Mouse (Mus musculus): Measurements from ENCODE around the gene Lama1. TPM values are rescaled to one million over a fixed set of nuclear protein-coding genes. Genes with fewer than 3 reads are reported as not detected.

The Lama1 gene
- polyA plus RNA-seq, 1 experiment from 2014 or later: 60.4 TPM

DNA sequence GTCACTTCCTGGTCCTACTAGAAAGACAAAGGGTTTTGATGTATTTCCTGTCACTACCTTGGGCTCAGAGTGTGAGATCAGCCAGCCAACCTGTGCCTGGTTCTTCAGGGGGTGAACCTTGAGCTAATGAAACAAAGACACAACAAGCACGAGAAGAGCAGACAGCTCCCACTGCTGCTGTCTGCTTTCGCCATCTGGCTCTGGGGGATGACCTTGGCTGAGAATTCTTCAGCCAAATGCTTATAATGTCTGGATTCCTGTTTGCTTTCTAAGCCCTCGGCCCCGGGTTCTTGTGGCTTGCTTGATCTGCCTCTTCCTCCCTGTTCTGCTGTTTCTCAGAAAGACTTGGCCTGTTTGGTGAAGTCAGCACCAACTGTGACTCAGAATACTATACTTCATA lies 6.4 kb upstream of the Lama1 start:
- ATAC-seq (ENCODE audit: low FRiP score, low TSS enrichment): no peak
- H3K27ac ChIP-seq (ENCODE audit: low read depth, low read length): no peak overlapping the region
- H3K27me3 ChIP-seq (ENCODE audit: control insufficient read depth, insufficient read depth, low read length): no peaks in the 10 kb centered on the region
- no peak overlapping the region for H3K9ac ChIP-seq (ENCODE audit: low read depth, low read length)
- no peak overlapping the region for H3K4me2 ChIP-seq (replicated peaks; ENCODE audit: low read depth, low read length)
- H3K4me1 ChIP-seq (ENCODE audit: control insufficient read depth, insufficient read depth, low read length): peaks cover 2% of the 10 kb centered on the region; the same call in 1 of the 2 replicates
- no peaks in the 10 kb centered on the region for H3K9me3 ChIP-seq (ENCODE audit: control insufficient read depth, low read length)
- no peak overlapping the region for H3K4me3 ChIP-seq (ENCODE audit: low read length)
- H3K36me3 ChIP-seq (ENCODE audit: control insufficient read depth, insufficient read depth, low read length): no peaks in the 10 kb centered on the region
- WGBS: 40% methylated on average over 4 of the region's 4 CpGs

GRCm38 (mm10) chr17:67692651-67693050 lies 4.4 kb upstream of the Lama1 start:
- H3K4me2 ChIP-seq (replicated peaks; ENCODE audit: low read depth, low read length): no peak overlapping the region
- peaks cover 5% of the 10 kb centered on the region; the same call in 1 of the 2 replicates for H3K4me1 ChIP-seq (ENCODE audit: control insufficient read depth, insufficient read depth, low read length)
- H3K9ac ChIP-seq (ENCODE audit: low read depth, low read length): no peak overlapping the region
- no peaks in the 10 kb centered on the region for H3K9me3 ChIP-seq (ENCODE audit: control insufficient read depth, low read length)
- H3K36me3 ChIP-seq (ENCODE audit: control insufficient read depth, insufficient read depth, low read length): no peaks in the 10 kb centered on the region
- H3K27ac ChIP-seq (ENCODE audit: low read depth, low read length): no peak overlapping the region
- no peak overlapping the region for H3K4me3 ChIP-seq (ENCODE audit: low read length)
- WGBS: 43% methylated on average over 2 of the region's 2 CpGs
- no peak for ATAC-seq (ENCODE audit: low FRiP score, low TSS enrichment)
- H3K27me3 ChIP-seq (ENCODE audit: control insufficient read depth, insufficient read depth, low read length): no peaks in the 10 kb centered on the region

- Histone ChIP-seq H3K4me3 (ENCODE audit: low read length) (no peak overlapping the region), H3K36me3 (ENCODE audit: control insufficient read depth, insufficient read depth, low read length) (no peaks in the 10 kb centered on the region), H3K27me3 (ENCODE audit: control insufficient read depth, insufficient read depth, low read length) (no peaks in the 10 kb centered on the region), H3K9ac (ENCODE audit: low read depth, low read length) (no peak overlapping the region), H3K9me3 (ENCODE audit: control insufficient read depth, low read length) (no peaks in the 10 kb centered on the region), H3K27ac (ENCODE audit: low read depth, low read length) (no peak overlapping the region), H3K4me2 (replicated peaks; ENCODE audit: low read depth, low read length) (no peak overlapping the region), H3K4me1 (ENCODE audit: control insufficient read depth, insufficient read depth, low read length) (peaks cover 9% of the 10 kb centered on the region; the same call in 1 of the 2 replicates)
- WGBS: 75% methylated on average over 3 of the region's 3 CpGs
- no peak for ATAC-seq (ENCODE audit: low FRiP score, low TSS enrichment)
Measured at GRCm38 (mm10) chr17:67693861-67694260, 3.2 kb upstream of the Lama1 start.

- Histone ChIP-seq H3K4me1 (ENCODE audit: control insufficient read depth, insufficient read depth, low read length) (peaks cover 22% of the 10 kb centered on the region), H3K27me3 (ENCODE audit: control insufficient read depth, insufficient read depth, low read length) (peaks cover 4% of the 10 kb centered on the region; the same call in 1 of the 2 replicates), H3K4me3 (ENCODE audit: low read length) (peak overlapping the region; percentile 79), H3K27ac (ENCODE audit: low read depth, low read length) (peak overlapping the region; percentile 69), H3K36me3 (ENCODE audit: control insufficient read depth, insufficient read depth, low read length) (no peaks in the 10 kb centered on the region), H3K4me2 (replicated peaks; ENCODE audit: low read depth, low read length) (peak overlapping the region; percentile 97), H3K9ac (ENCODE audit: low read depth, low read length) (peak overlapping the region; percentile 90), H3K9me3 (ENCODE audit: control insufficient read depth, low read length) (no peaks in the 10 kb centered on the region)
- WGBS: 0% methylated on average over 32 of the region's 32 CpGs
- peak; percentile 73 for ATAC-seq (ENCODE audit: low FRiP score, low TSS enrichment)
Measured at GRCm38 (mm10) chr17:67697461-67697891, 417 bp downstream of the Lama1 start.

DNA sequence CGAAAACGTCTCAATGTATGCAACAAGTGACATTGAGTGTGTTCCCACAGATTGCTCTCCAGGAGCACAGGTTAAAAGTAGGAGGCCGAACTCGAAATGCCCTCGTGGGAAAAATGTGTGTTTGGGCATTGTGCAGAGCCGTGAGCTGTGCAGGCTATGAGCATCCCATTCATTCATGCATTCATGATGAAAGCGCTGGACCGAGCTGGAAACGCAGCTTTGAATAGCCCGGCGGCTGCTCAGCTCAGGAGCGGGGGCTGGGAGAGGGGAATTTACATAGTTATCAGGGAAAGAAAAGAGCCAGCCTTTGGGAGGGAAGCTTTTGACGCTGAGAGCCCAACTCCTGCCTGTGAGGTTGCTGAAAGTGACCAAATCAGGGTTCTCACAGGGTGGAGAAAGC lies 1.2 kb downstream of the Lama1 start:
- WGBS: 2% methylated on average over 13 of the region's 13 CpGs
- Histone ChIP-seq H3K4me2 (replicated peaks; ENCODE audit: low read depth, low read length) (peak overlapping the region; percentile 97), H3K27ac (ENCODE audit: low read depth, low read length) (no peak overlapping the region; the same call in 1 of the 2 replicates), H3K9ac (ENCODE audit: low read depth, low read length) (peak overlapping the region; percentile 90; the same call in 1 of the 2 replicates), H3K9me3 (ENCODE audit: control insufficient read depth, low read length) (no peaks in the 10 kb centered on the region), H3K27me3 (ENCODE audit: control insufficient read depth, insufficient read depth, low read length) (peaks cover 4% of the 10 kb centered on the region; the same call in 1 of the 2 replicates), H3K4me1 (ENCODE audit: control insufficient read depth, insufficient read depth, low read length) (peaks cover 23% of the 10 kb centered on the region), H3K36me3 (ENCODE audit: control insufficient read depth, insufficient read depth, low read length) (no peaks in the 10 kb centered on the region), H3K4me3 (ENCODE audit: low read length) (peak overlapping the region; percentile 79)
- no peak; the same call in 1 of the 2 replicates for ATAC-seq (ENCODE audit: low FRiP score, low TSS enrichment)

- Histone ChIP-seq H3K4me1 (ENCODE audit: control insufficient read depth, insufficient read depth, low read length) (peaks cover 21% of the 10 kb centered on the region), H3K27ac (ENCODE audit: low read depth, low read length) (no peak overlapping the region), H3K4me2 (replicated peaks; ENCODE audit: low read depth, low read length) (peak overlapping the region; percentile 6; the same call in 1 of the 2 replicates), H3K27me3 (ENCODE audit: control insufficient read depth, insufficient read depth, low read length) (peaks cover 4% of the 10 kb centered on the region; the same call in 1 of the 2 replicates), H3K9ac (ENCODE audit: low read depth, low read length) (no peak overlapping the region), H3K9me3 (ENCODE audit: control insufficient read depth, low read length) (no peaks in the 10 kb centered on the region), H3K36me3 (ENCODE audit: control insufficient read depth, insufficient read depth, low read length) (no peaks in the 10 kb centered on the region), H3K4me3 (ENCODE audit: low read length) (no peak overlapping the region)
- no peak for ATAC-seq (ENCODE audit: low FRiP score, low TSS enrichment)
- 15% methylated on average over 9 of the region's 9 CpGs for WGBS
Measured at GRCm38 (mm10) chr17:67701761-67702160, 4.7 kb downstream of the Lama1 start.

DNA sequence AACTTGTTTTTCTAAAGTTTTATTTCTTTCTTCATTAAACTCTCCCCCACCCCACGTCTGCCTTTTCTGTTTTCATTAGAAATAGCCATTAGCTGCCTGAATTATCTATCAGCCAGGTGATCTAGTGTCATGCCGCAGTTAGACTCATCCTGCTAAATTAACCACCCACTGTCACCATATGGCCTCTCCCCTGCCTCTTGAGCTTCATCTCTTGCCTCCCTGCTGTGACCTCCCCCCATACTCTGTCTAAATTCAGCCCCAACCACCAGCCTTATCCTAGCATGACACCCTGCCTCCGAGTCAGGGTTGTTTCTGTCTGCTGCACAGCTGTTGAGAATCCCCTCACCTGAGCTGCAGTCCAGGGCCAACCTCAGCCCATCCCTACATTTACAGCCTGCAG lies 5.9 kb downstream of the Lama1 start:
- Histone ChIP-seq H3K4me1 (ENCODE audit: control insufficient read depth, insufficient read depth, low read length) (peaks cover 24% of the 10 kb centered on the region), H3K4me2 (replicated peaks; ENCODE audit: low read depth, low read length) (no peak overlapping the region), H3K9me3 (ENCODE audit: control insufficient read depth, low read length) (no peaks in the 10 kb centered on the region), H3K36me3 (ENCODE audit: control insufficient read depth, insufficient read depth, low read length) (no peaks in the 10 kb centered on the region), H3K27ac (ENCODE audit: low read depth, low read length) (no peak overlapping the region), H3K4me3 (ENCODE audit: low read length) (no peak overlapping the region), H3K9ac (ENCODE audit: low read depth, low read length) (no peak overlapping the region), H3K27me3 (ENCODE audit: control insufficient read depth, insufficient read depth, low read length) (peaks cover 4% of the 10 kb centered on the region; the same call in 1 of the 2 replicates)
- 36% methylated on average over 3 of the region's 3 CpGs for WGBS
- ATAC-seq (ENCODE audit: low FRiP score, low TSS enrichment): no peak

GRCm38 (mm10) chr17:67705035-67705769 lies 8.1 kb downstream of the Lama1 start:
- H3K4me1 ChIP-seq (ENCODE audit: control insufficient read depth, insufficient read depth, low read length): peaks cover 22% of the 10 kb centered on the region
- no peak overlapping the region for H3K27ac ChIP-seq (ENCODE audit: low read depth, low read length)
- no peak overlapping the region for H3K4me3 ChIP-seq (ENCODE audit: low read length)
- ATAC-seq (ENCODE audit: low FRiP score, low TSS enrichment): no peak
- H3K27me3 ChIP-seq (ENCODE audit: control insufficient read depth, insufficient read depth, low read length): no peaks in the 10 kb centered on the region
- WGBS: 85% methylated on average over 10 of the region's 10 CpGs
- H3K4me2 ChIP-seq (replicated peaks; ENCODE audit: low read depth, low read length): no peak overlapping the region
- no peak overlapping the region for H3K9ac ChIP-seq (ENCODE audit: low read depth, low read length)
- H3K9me3 ChIP-seq (ENCODE audit: control insufficient read depth, low read length): no peaks in the 10 kb centered on the region
- no peaks in the 10 kb centered on the region for H3K36me3 ChIP-seq (ENCODE audit: control insufficient read depth, insufficient read depth, low read length)

DNA sequence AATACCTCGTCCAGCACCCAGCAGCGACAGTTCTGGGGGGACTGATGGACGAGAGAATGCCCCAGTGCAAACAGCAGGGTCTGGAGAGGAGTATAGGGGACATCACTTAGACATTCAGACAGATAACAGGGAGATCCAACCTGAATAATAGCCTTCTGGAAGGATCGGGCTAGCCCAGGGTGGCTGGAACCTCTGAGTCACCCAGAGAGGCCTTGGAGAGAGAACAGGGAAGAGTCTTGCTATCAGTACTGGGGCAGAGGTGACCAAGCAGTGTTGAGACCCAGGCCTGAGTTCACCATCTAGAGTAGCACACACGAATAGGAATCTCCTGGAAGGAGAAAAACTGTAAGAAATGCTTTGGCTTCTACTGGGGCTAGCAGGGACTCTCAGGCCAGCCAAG lies 9.3 kb downstream of the Lama1 start:
- no peak overlapping the region for H3K4me2 ChIP-seq (replicated peaks; ENCODE audit: low read depth, low read length)
- H3K36me3 ChIP-seq (ENCODE audit: control insufficient read depth, insufficient read depth, low read length): no peaks in the 10 kb centered on the region
- no peak overlapping the region for H3K4me3 ChIP-seq (ENCODE audit: low read length)
- 85% methylated on average over 5 of the region's 5 CpGs for WGBS
- no peak overlapping the region for H3K9ac ChIP-seq (ENCODE audit: low read depth, low read length)
- no peak for ATAC-seq (ENCODE audit: low FRiP score, low TSS enrichment)
- H3K9me3 ChIP-seq (ENCODE audit: control insufficient read depth, low read length): no peaks in the 10 kb centered on the region
- H3K27me3 ChIP-seq (ENCODE audit: control insufficient read depth, insufficient read depth, low read length): no peaks in the 10 kb centered on the region
- H3K27ac ChIP-seq (ENCODE audit: low read depth, low read length): no peak overlapping the region
- H3K4me1 ChIP-seq (ENCODE audit: control insufficient read depth, insufficient read depth, low read length): peaks cover 17% of the 10 kb centered on the region

Data from kidney, embryonic 14.5 days (tissue).